ENCODE assay signal across 8 mouse cellular contexts in genomic region chr1:131086907-131087306, GRCm38 (mm10). TPM values are rescaled to one million over a fixed set of nuclear protein-coding genes. Genes with fewer than 3 reads are reported as not detected.
DNase-seq lines count a peak whose midpoint lies in the region; ATAC-seq lines count a peak whose summit lies in the region.

No protein-coding gene starts in this region.

- H3K27ac ChIP-seq in kidney, embryonic 14.5 days (ENCODE audit: low read depth, low read length) = no peak overlapping the region
- H3K27ac ChIP-seq in forebrain, embryonic 15.5 days (replicated peaks) = peak overlapping the region; percentile 61; the same call in 1 of the 2 replicates
- H3K27ac ChIP-seq in intestine, embryonic 16.5 days (ENCODE audit: low read length) = no peak overlapping the region

- H3K4me1 ChIP-seq in kidney, embryonic 14.5 days (ENCODE audit: control insufficient read depth, insufficient read depth, low read length) = peaks cover 79% of the 10 kb centered on the region
- peaks cover 62% of the 10 kb centered on the region for H3K4me1 ChIP-seq in forebrain, embryonic 15.5 days
- H3K4me1 ChIP-seq in intestine, embryonic 16.5 days (ENCODE audit: control insufficient read depth, insufficient read depth, low read length) = peaks cover 81% of the 10 kb centered on the region

- DNase-seq in kidney, adult 18-20 months = peak; percentile 59
- DNase-seq in frontal cortex, postnatal 25 days (ENCODE audit: low spot score in 2 of 2) = no peak
- no peak for DNase-seq in cerebellum, adult 9-10 months

- no peak overlapping the region for H3K4me3 ChIP-seq in kidney, embryonic 14.5 days (ENCODE audit: low read length)
- no peak overlapping the region for H3K4me3 ChIP-seq in forebrain, embryonic 15.5 days
- H3K4me3 ChIP-seq in intestine, embryonic 16.5 days (ENCODE audit: low read length) = no peak overlapping the region

- no peak for ATAC-seq in kidney, embryonic 14.5 days (ENCODE audit: low FRiP score, low TSS enrichment)
- 0 out of 2 replicates have a peak, but pooled peaks have one; percentile 8 for ATAC-seq in forebrain, embryonic 15.5 days (replicated peaks)
- ATAC-seq in intestine, embryonic 16.5 days = no peak
- ATAC-seq in megakaryocyte progenitor cell, adult 5-6 weeks (replicated peaks; ENCODE audit: poor library complexity) = peak; percentile 35
- ATAC-seq in CD4-positive, CD25-positive, alpha-beta regulatory T cell, adult 4 months = no peak

- H3K9ac ChIP-seq in kidney, embryonic 14.5 days (ENCODE audit: low read depth, low read length) = no peak overlapping the region
- no peak overlapping the region for H3K9ac ChIP-seq in forebrain, embryonic 15.5 days (replicated peaks)
- no peak overlapping the region for H3K9ac ChIP-seq in intestine, embryonic 16.5 days (ENCODE audit: low read depth, low read length)

- no peaks in the 10 kb centered on the region for H3K27me3 ChIP-seq in kidney, embryonic 14.5 days (ENCODE audit: control insufficient read depth, insufficient read depth, low read length)
- no peaks in the 10 kb centered on the region for H3K27me3 ChIP-seq in forebrain, embryonic 15.5 days
- no peaks in the 10 kb centered on the region for H3K27me3 ChIP-seq in intestine, embryonic 16.5 days (replicated peaks; ENCODE audit: control insufficient read depth, insufficient read depth, low read length)

- 51% methylated on average over 7 of the region's 7 CpGs for WGBS in kidney, embryonic 14.5 days
- 44% methylated on average over 7 of the region's 7 CpGs for WGBS in forebrain, embryonic 15.5 days
- WGBS in intestine, embryonic 16.5 days = 42% methylated on average over 7 of the region's 7 CpGs

- no peaks in the 10 kb centered on the region for H3K36me3 ChIP-seq in kidney, embryonic 14.5 days (ENCODE audit: control insufficient read depth, insufficient read depth, low read length)
- no peaks in the 10 kb centered on the region for H3K36me3 ChIP-seq in forebrain, embryonic 15.5 days
- no peaks in the 10 kb centered on the region for H3K36me3 ChIP-seq in intestine, embryonic 16.5 days (ENCODE audit: control insufficient read depth, insufficient read depth, low read length)

- H3K9me3 ChIP-seq in kidney, embryonic 14.5 days (ENCODE audit: control insufficient read depth, low read length) = no peaks in the 10 kb centered on the region
- no peaks in the 10 kb centered on the region for H3K9me3 ChIP-seq in forebrain, embryonic 15.5 days
- no peaks in the 10 kb centered on the region for H3K9me3 ChIP-seq in intestine, embryonic 16.5 days (ENCODE audit: control insufficient read depth, low read length)

- no peak overlapping the region for H3K4me2 ChIP-seq in kidney, embryonic 14.5 days (replicated peaks; ENCODE audit: low read depth, low read length)
- H3K4me2 ChIP-seq in forebrain, embryonic 15.5 days (replicated peaks) = no peak overlapping the region
- H3K4me2 ChIP-seq in intestine, embryonic 16.5 days (ENCODE audit: low read depth, low read length) = peak overlapping the region; percentile 5; the same call in 1 of the 2 replicates

RNA-seq across cellular contexts. Expression of gene Mapkapk2, which starts 10.7 kb away (rescaled TPM):
- 59.9 and 62.8 TPM in 2 replicates for polyA plus RNA-seq in kidney, embryonic 14.5 days (2014; fragmentation: Nextera tagmentation; extraction: Ambion mirVana)
- polyA plus RNA-seq in forebrain, embryonic 15.5 days (2015; fragmentation: Nextera tagmentation; extraction: Ambion mirVana) = 23.8 and 26.9 TPM in 2 replicates
- 13.1 and 23.5 TPM in 2 replicates for polyA plus RNA-seq in intestine, embryonic 16.5 days (2015; fragmentation: Nextera tagmentation; extraction: Ambion mirVana)
- total RNA-seq in megakaryocyte progenitor cell, adult 5-6 weeks (2015) = 196 and 217 TPM in 2 replicates
- total RNA-seq in megakaryocyte progenitor cell, adult 5-6 weeks (2017) = 196 and 233 TPM in 2 replicates
- polyA plus RNA-seq in CD4-positive, CD25-positive, alpha-beta regulatory T cell, adult 4 months (2017; shearing (Covaris generic)) = 10 to 100 TPM in 1 of 2 experiments, 1 to 10 TPM in 1; 5.6 to 10.9 TPM

RNA-seq across cellular contexts. Expression of gene Dyrk3, which starts 51.2 kb away (rescaled TPM):
- polyA plus RNA-seq in kidney, embryonic 14.5 days (2014; fragmentation: Nextera tagmentation; extraction: Ambion mirVana) = 6.0 and 6.3 TPM in 2 replicates
- polyA plus RNA-seq in forebrain, embryonic 15.5 days (2015; fragmentation: Nextera tagmentation; extraction: Ambion mirVana) = 17.9 and 20.8 TPM in 2 replicates
- polyA plus RNA-seq in intestine, embryonic 16.5 days (2015; fragmentation: Nextera tagmentation; extraction: Ambion mirVana) = 2.3 and 2.4 TPM in 2 replicates
- total RNA-seq in megakaryocyte progenitor cell, adult 5-6 weeks (2015) = 6.4 and 7.9 TPM in 2 replicates
- 4.0 and 5.7 TPM in 2 replicates for total RNA-seq in megakaryocyte progenitor cell, adult 5-6 weeks (2017)
- polyA plus RNA-seq in CD4-positive, CD25-positive, alpha-beta regulatory T cell, adult 4 months (2017; shearing (Covaris generic)) = under 1 TPM in 1 of 2 experiments, not detected in 1; 0.19 TPM

Comparison
In these comparisons a context has a peak if more than half of its experiments do, and no peak if none do; other contexts are left out.
1. ATAC-seq: peak in forebrain, embryonic 15.5 days (single experiment) and megakaryocyte progenitor cell, adult 5-6 weeks (single experiment); none in kidney, embryonic 14.5 days (single experiment), intestine, embryonic 16.5 days (single experiment) and CD4-positive, CD25-positive, alpha-beta regulatory T cell, adult 4 months (single experiment).